Comparison of ENCODE assay signal across 30 mouse cellular contexts in the genomic region with DNA sequence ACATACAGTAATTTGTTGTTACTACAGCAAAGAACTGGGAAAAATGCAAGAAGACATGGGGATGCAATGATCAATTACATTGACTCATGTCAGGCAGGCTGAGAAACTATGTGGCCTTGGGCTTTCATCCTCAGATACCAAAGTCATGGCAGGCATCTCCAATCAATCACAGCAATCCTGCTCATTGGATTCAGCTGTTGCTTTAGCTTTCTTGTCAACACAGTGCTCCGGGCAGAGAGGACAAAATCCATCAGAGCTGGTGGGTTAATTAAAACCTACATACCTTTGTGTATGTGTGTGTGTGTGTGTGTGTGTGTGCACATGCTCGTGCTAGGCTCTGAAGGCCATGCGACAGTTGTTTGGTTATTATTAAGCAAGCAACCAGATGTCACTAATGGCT.
DNase-seq lines count a peak whose midpoint lies in the region; ATAC-seq and TF ChIP-seq lines count a peak whose summit lies in the region.
"Had no signal": no experiment of that assay in that cellular context is flagged by ENCODE, and none has a peak within 500 bp of the region (broad histone marks: within the 10 kb centered on the region; RNA-seq: fewer than 3 reads in every experiment).

No protein-coding gene starts in this region.

- TF ChIP-seq CTCF in midbrain, postnatal 0 days (IDR thresholded peaks at IDR 0.05): no peak

- H3K4me1 ChIP-seq in midbrain, postnatal 0 days (ENCODE audit: insufficient read depth, low read length): no peaks in the 10 kb centered on the region
- no peaks in the 10 kb centered on the region for H3K4me1 ChIP-seq in midbrain, embryonic 10.5 days
- H3K4me1 ChIP-seq in embryonic facial prominence, embryonic 10.5 days: 0 out of 2 replicates have a peak, but pooled peaks cover 9% of the 10 kb centered on the region
- H3K4me1 ChIP-seq: embryonic facial prominence, embryonic 15.5 days; forebrain, embryonic 12.5 days; heart, embryonic 12.5 days; kidney, embryonic 15.5 days; limb, embryonic 15.5 days; liver, embryonic 13.5 days; midbrain, embryonic 12.5 days had no signal

- WGBS in midbrain, postnatal 0 days: 86% methylated on average over 3 of the region's 3 CpGs
- WGBS in midbrain, embryonic 10.5 days: 84% methylated on average over 3 of the region's 3 CpGs
- WGBS in embryonic facial prominence, embryonic 10.5 days: 61% methylated on average over 3 of the region's 3 CpGs

- H3K9me3 ChIP-seq in midbrain, postnatal 0 days (ENCODE audit: low read length): no peaks in the 10 kb centered on the region
- no peaks in the 10 kb centered on the region for H3K9me3 ChIP-seq in midbrain, embryonic 10.5 days (replicated peaks)
- H3K9me3 ChIP-seq in embryonic facial prominence, embryonic 10.5 days: no peaks in the 10 kb centered on the region
- H3K9me3 ChIP-seq: embryonic facial prominence, embryonic 15.5 days; forebrain, embryonic 12.5 days; G1E; heart, embryonic 12.5 days; kidney, embryonic 15.5 days; limb, embryonic 15.5 days; liver, embryonic 13.5 days; midbrain, embryonic 12.5 days had no signal

- DNase-seq in adrenal gland, adult 2 months: peak; percentile 8
- no peak for DNase-seq in adrenal gland, postnatal 4 days (ENCODE audit: low spot score in 2 of 2)
- peak; percentile 13 for DNase-seq in midbrain, postnatal 0 days (ENCODE audit: low spot score)
- no peak for DNase-seq in midbrain, embryonic 10.5 days (ENCODE audit: low spot score)
- DNase-seq in embryonic facial prominence, embryonic 10.5 days (ENCODE audit: low spot score): peak; percentile 14
- no peak for DNase-seq in layer of hippocampus, postnatal 10 days (ENCODE audit: low spot score in 2 of 2)
- DNase-seq in lung, postnatal 14 days: no peak
- DNase-seq: cerebellum, adult 18-20 months; cerebellum, postnatal 10 days; forebrain, postnatal 0 days; heart, adult 2 months; kidney, adult 18-20 months; kidney, postnatal 36 days; layer of hippocampus, postnatal 36 days; left cerebral cortex, postnatal 4 days; liver, embryonic 13.5 days; lung, adult 18-20 months; right cerebral cortex, adult 18-20 months; spleen, adult 18-20 months; thymus, postnatal 14 days had no signal

- no peaks in the 10 kb centered on the region for H3K36me3 ChIP-seq in midbrain, postnatal 0 days (ENCODE audit: insufficient read depth, low read length)
- no peaks in the 10 kb centered on the region for H3K36me3 ChIP-seq in midbrain, embryonic 10.5 days
- no peaks in the 10 kb centered on the region for H3K36me3 ChIP-seq in embryonic facial prominence, embryonic 10.5 days (replicated peaks)
- H3K36me3 ChIP-seq: embryonic facial prominence, embryonic 15.5 days; forebrain, embryonic 12.5 days; G1E; heart, embryonic 12.5 days; kidney, embryonic 15.5 days; limb, embryonic 15.5 days; liver, embryonic 13.5 days; midbrain, embryonic 12.5 days had no signal

- H3K4me2 ChIP-seq in midbrain, postnatal 0 days (ENCODE audit: low read depth, low read length, poor library complexity, severe bottlenecking): no peak overlapping the region
- H3K4me2 ChIP-seq: embryonic facial prominence, embryonic 15.5 days; forebrain, embryonic 12.5 days; heart, embryonic 12.5 days; hindbrain, embryonic 14.5 days; kidney, embryonic 15.5 days; limb, embryonic 15.5 days; liver, embryonic 13.5 days; midbrain, embryonic 12.5 days had no signal

- no peak for ATAC-seq in midbrain, postnatal 0 days (ENCODE audit: low FRiP score)
- ATAC-seq: forebrain, postnatal 0 days; lung, postnatal 0 days had no signal

- H3K27me3 ChIP-seq in midbrain, postnatal 0 days (ENCODE audit: insufficient read depth, low read length): no peaks in the 10 kb centered on the region
- no peaks in the 10 kb centered on the region for H3K27me3 ChIP-seq in midbrain, embryonic 10.5 days (ENCODE audit: low read depth, poor library complexity, severe bottlenecking)
- no peaks in the 10 kb centered on the region for H3K27me3 ChIP-seq in embryonic facial prominence, embryonic 10.5 days (replicated peaks; ENCODE audit: low read depth, poor library complexity, severe bottlenecking)
- H3K27me3 ChIP-seq: embryonic facial prominence, embryonic 15.5 days; forebrain, embryonic 12.5 days; heart, embryonic 12.5 days; kidney, embryonic 15.5 days; limb, embryonic 15.5 days; liver, embryonic 13.5 days; midbrain, embryonic 12.5 days had no signal

- H3K4me3 ChIP-seq in midbrain, postnatal 0 days (ENCODE audit: low read depth, low read length): no peak overlapping the region
- no peak overlapping the region for H3K4me3 ChIP-seq in midbrain, embryonic 10.5 days
- H3K4me3 ChIP-seq in embryonic facial prominence, embryonic 10.5 days: no peak overlapping the region
- H3K4me3 ChIP-seq: embryonic facial prominence, embryonic 15.5 days; forebrain, embryonic 12.5 days; heart, adult 2 months; heart, embryonic 12.5 days; kidney, embryonic 15.5 days; layer of hippocampus, adult 2 months; limb, embryonic 15.5 days; liver, embryonic 13.5 days; midbrain, embryonic 12.5 days had no signal

- H3K9ac ChIP-seq in midbrain, postnatal 0 days (replicated peaks; ENCODE audit: low read length, poor library complexity, severe bottlenecking): no peak overlapping the region
- H3K9ac ChIP-seq: embryonic facial prominence, embryonic 15.5 days; forebrain, embryonic 12.5 days; forebrain, postnatal 0 days; heart, embryonic 12.5 days; hindbrain, embryonic 14.5 days; kidney, embryonic 15.5 days; limb, embryonic 15.5 days; liver, embryonic 13.5 days; midbrain, embryonic 12.5 days had no signal

- no peak overlapping the region for H3K27ac ChIP-seq in midbrain, postnatal 0 days (ENCODE audit: low read depth, low read length)
- H3K27ac ChIP-seq in midbrain, embryonic 10.5 days (replicated peaks): no peak overlapping the region
- H3K27ac ChIP-seq in embryonic facial prominence, embryonic 10.5 days (replicated peaks): no peak overlapping the region
- H3K27ac ChIP-seq: embryonic facial prominence, embryonic 15.5 days; forebrain, embryonic 12.5 days; heart, adult 2 months; hindbrain, embryonic 14.5 days; kidney, embryonic 15.5 days; layer of hippocampus, adult 2 months; limb, embryonic 15.5 days; liver, embryonic 13.5 days; midbrain, embryonic 12.5 days had no signal

Comparison
In these comparisons a context has a peak if more than half of its experiments do, and no peak if none do; other contexts are left out.
1. DNase-seq: peak in adrenal gland, adult 2 months (single experiment), midbrain, postnatal 0 days (single experiment) and embryonic facial prominence, embryonic 10.5 days (single experiment); none in adrenal gland, postnatal 4 days (0 of 2), midbrain, embryonic 10.5 days (single experiment), layer of hippocampus, postnatal 10 days (0 of 2) and lung, postnatal 14 days (single experiment).